Mouse (Mus musculus) heart, embryonic 11.5 days (tissue): Measurements from ENCODE around the gene Tmem178b. TPM values are rescaled to one million over a fixed set of nuclear protein-coding genes. Genes with fewer than 3 reads are reported as not detected.

Experiments used
- ATAC-seq: fragments of 200-750 bp; cut with Nextera tagmentation; replicated peaks from 2 replicates; pipeline ENCODE4 v1.8.0; 2017; ENCODE audit warnings: moderate library complexity; ENCODE audit not compliant: insufficient number of reproducible peaks, low FRiP score, low TSS enrichment
- H3K27ac ChIP-seq: fragments of 300-500 bp; sonication (generic); 2 replicates; pipeline ENCODE4 v1.5.1; 2014; ENCODE audit warnings: mild to moderate bottlenecking, low read depth, low read length
- H3K27me3 ChIP-seq: fragments of 300-500 bp; sonication (generic); 2 replicates; pipeline ENCODE4 v1.6.1; 2014; ENCODE audit warnings: mild to moderate bottlenecking, low read length, mixed read lengths; ENCODE audit not compliant: control insufficient read depth, insufficient read depth
- H3K36me3 ChIP-seq: fragments of 300-500 bp; sonication (generic); 2 replicates; pipeline ENCODE4 v1.6.1; 2014; ENCODE audit warnings: mild to moderate bottlenecking, low read length, moderate library complexity, mixed read lengths; ENCODE audit not compliant: control insufficient read depth, insufficient read depth
- H3K4me1 ChIP-seq: fragments of 300-500 bp; sonication (generic); 2 replicates; pipeline ENCODE4 v1.6.1; 2014; ENCODE audit warnings: low read length; ENCODE audit not compliant: control insufficient read depth, insufficient read depth
- H3K4me2 ChIP-seq: fragments of 300-500 bp; sonication (generic); 2 replicates; pipeline ENCODE4 v1.6.1; 2014; ENCODE audit warnings: mild to moderate bottlenecking, moderate library complexity
- H3K4me3 ChIP-seq: fragments of 300-500 bp; sonication (generic); 2 replicates; pipeline ENCODE4 v1.5.1; 2014; ENCODE audit warnings: low read depth, low read length
- H3K9ac ChIP-seq: fragments of 300-500 bp; sonication (generic); 2 replicates; pipeline ENCODE4 v1.6.1; 2014; ENCODE audit warnings: mild to moderate bottlenecking, low read depth, low read length, moderate library complexity
- H3K9me3 ChIP-seq: fragments of 300-500 bp; sonication (generic); replicated peaks from 2 replicates; pipeline ENCODE4 v1.6.1; 2016; ENCODE audit warnings: low read length; ENCODE audit not compliant: control insufficient read depth
- WGBS: fragments of 180-500 bp; shearing (Covaris S2); extraction: QIAGEN DNeasy Blood & Tissue Kit; methylation state at CpG from one replicate; pipeline ENCODE4 v1.1.7; 2014; ENCODE audit not compliant: insufficient replicate concordance; 5-methylcytosine and 5-hydroxymethylcytosine counted together
- polyA plus RNA-seq: library from polyadenylated mRNA; unstranded; fragments of >200 nt; fragmentation: Nextera tagmentation; extraction: Ambion mirVana; gene quantifications from 2 replicates; pipeline ENCODE4 v1.2.1, GENCODE M21; 2014

Tmem178b gene
- polyA plus RNA-seq, 1 experiment from 2014 or later: 0.26 TPM

- H3K27me3 ChIP-seq: no peaks in the 10 kb centered on the region
- H3K4me3 ChIP-seq: no peak overlapping the region
- H3K9me3 ChIP-seq: no peaks in the 10 kb centered on the region
- no peaks in the 10 kb centered on the region for H3K36me3 ChIP-seq
- ATAC-seq: no peak
- H3K27ac ChIP-seq: no peak overlapping the region
- WGBS: 10% methylated on average over 6 of the region's 6 CpGs
- no peak overlapping the region for H3K9ac ChIP-seq
- H3K4me2 ChIP-seq: no peak overlapping the region
- no peaks in the 10 kb centered on the region for H3K4me1 ChIP-seq
These were observed 430.3 kb downstream of the Tmem178b start for GRCm38 (mm10) chr6:40303379-40303778.

Other genes with a start within 250 kb of the Tmem178b start
- 11.4 and 13.5 TPM in 2 replicates for gene Braf, start 147.8 kb upstream of the Tmem178b start, polyA plus RNA-seq
- gene Mrps33, start 62.3 kb upstream of the Tmem178b start, polyA plus RNA-seq: 215 and 220 TPM in 2 replicates